Mouse (Mus musculus): ENCODE measurements around the gene Hjurp. TPM values are rescaled to one million over a fixed set of nuclear protein-coding genes. Genes with fewer than 3 reads are reported as not detected.

Gene Hjurp
- total RNA-seq, 2 experiments from 2014 or later = 26.9 to 33.9 TPM

GRCm38 (mm10) chr1:88264237-88264868, 13.1 kb downstream of the Hjurp start:
- DNase-seq (ENCODE audit: extremely low spot score in 1 of 2, low spot score in 1 of 2) = no peak

GRCm38 (mm10) chr1:88263778-88264177, 13.7 kb downstream of the Hjurp start:
- no peak for DNase-seq (ENCODE audit: extremely low spot score in 1 of 2, low spot score in 1 of 2)

- no peak for DNase-seq (ENCODE audit: extremely low spot score in 1 of 2, low spot score in 1 of 2)
These were observed 14.5 kb downstream of the Hjurp start for GRCm38 (mm10) chr1:88262961-88263360.

- DNase-seq (ENCODE audit: extremely low spot score in 1 of 2, low spot score in 1 of 2) = peak in 1 of 2 experiments; percentile 57
These were observed 15.2 kb downstream of the Hjurp start for GRCm38 (mm10) chr1:88262255-88262654.

GRCm38 (mm10) chr1:88261706-88262105, 15.7 kb downstream of the Hjurp start:
- no peak for DNase-seq (ENCODE audit: extremely low spot score in 1 of 2, low spot score in 1 of 2)

- DNase-seq (ENCODE audit: extremely low spot score in 1 of 2, low spot score in 1 of 2) = no peak
These were observed 16.6 kb downstream of the Hjurp start for GRCm38 (mm10) chr1:88260604-88261377.

GRCm38 (mm10) chr1:88260114-88260513, 17.3 kb downstream of the Hjurp start:
- no peak for DNase-seq (ENCODE audit: extremely low spot score in 1 of 2, low spot score in 1 of 2)

GRCm38 (mm10) chr1:88259643-88260024, 17.8 kb downstream of the Hjurp start:
- DNase-seq (ENCODE audit: extremely low spot score in 1 of 2, low spot score in 1 of 2) = no peak

GRCm38 (mm10) chr1:88258881-88259642, 18.4 kb downstream of the Hjurp start:
- DNase-seq (ENCODE audit: extremely low spot score in 1 of 2, low spot score in 1 of 2) = peak in 1 of 2 experiments; percentile 58

GRCm38 (mm10) chr1:88258361-88258760, 19.1 kb downstream of the Hjurp start:
- DNase-seq (ENCODE audit: extremely low spot score in 1 of 2, low spot score in 1 of 2) = no peak

- DNase-seq (ENCODE audit: extremely low spot score in 1 of 2, low spot score in 1 of 2) = no peak
These were observed 19.8 kb downstream of the Hjurp start for GRCm38 (mm10) chr1:88257681-88258080.

GRCm38 (mm10) chr1:88256886-88257663, 20.4 kb downstream of the Hjurp start:
- no peak for DNase-seq (ENCODE audit: extremely low spot score in 1 of 2, low spot score in 1 of 2)

GRCm38 (mm10) chr1:88255989-88256754, 21.3 kb downstream of the Hjurp start:
- no peak for DNase-seq (ENCODE audit: extremely low spot score in 1 of 2, low spot score in 1 of 2)

GRCm38 (mm10) chr1:88255466-88255857, 22.0 kb downstream of the Hjurp start:
- no peak for DNase-seq (ENCODE audit: extremely low spot score in 1 of 2, low spot score in 1 of 2)

GRCm38 (mm10) chr1:88254793-88255465, 22.5 kb downstream of the Hjurp start:
- DNase-seq (ENCODE audit: extremely low spot score in 1 of 2, low spot score in 1 of 2) = no peak

- DNase-seq (ENCODE audit: extremely low spot score in 1 of 2, low spot score in 1 of 2) = no peak
These were observed 23.9 kb downstream of the Hjurp start for GRCm38 (mm10) chr1:88253540-88253939.

GRCm38 (mm10) chr1:88253106-88253505, 24.3 kb downstream of the Hjurp start:
- no peak for DNase-seq (ENCODE audit: extremely low spot score in 1 of 2, low spot score in 1 of 2)

- no peak for DNase-seq (ENCODE audit: extremely low spot score in 1 of 2, low spot score in 1 of 2)
These were observed 27.4 kb downstream of the Hjurp start for GRCm38 (mm10) chr1:88250023-88250422.

- DNase-seq (ENCODE audit: extremely low spot score in 1 of 2, low spot score in 1 of 2) = no peak
These were observed 27.8 kb downstream of the Hjurp start for GRCm38 (mm10) chr1:88249596-88249995.

All from layer of hippocampus, postnatal 25 days (tissue).